39 mouse cellular contexts compared by ENCODE assay signal in the genomic region with DNA sequence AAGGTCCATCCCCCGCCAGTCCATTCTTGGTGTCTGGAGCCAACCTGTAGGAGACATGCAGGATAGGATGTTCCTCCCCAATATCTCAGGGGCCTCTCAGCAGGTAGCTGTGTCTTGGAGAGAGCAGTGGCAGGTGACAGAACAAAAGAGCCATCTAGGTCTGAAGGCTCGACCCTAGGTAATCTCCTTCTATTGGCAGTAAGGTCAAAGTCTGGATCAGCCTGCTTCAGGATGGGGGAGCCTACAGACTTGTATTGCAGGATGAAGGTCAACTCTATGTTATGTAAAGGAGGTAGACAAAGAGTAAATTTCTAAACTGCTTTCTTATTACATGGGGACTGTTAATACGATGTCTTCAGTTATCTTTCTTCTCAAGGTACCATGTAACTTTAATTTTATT. TPM values are rescaled to one million over a fixed set of nuclear protein-coding genes. Genes with fewer than 3 reads are reported as not detected.
"Had no signal": no experiment of that assay in that cellular context is flagged by ENCODE, and none has a peak within 500 bp of the region (broad histone marks: within the 10 kb centered on the region; RNA-seq: fewer than 3 reads in every experiment).

No protein-coding gene starts in this region.

- H3K27ac ChIP-seq: embryonic facial prominence, embryonic 10.5 days; embryonic facial prominence, embryonic 12.5 days; embryonic facial prominence, embryonic 13.5 days; embryonic facial prominence, embryonic 15.5 days; forebrain, embryonic 10.5 days; forebrain, embryonic 12.5 days; forebrain, embryonic 13.5 days; gastrocnemius, adult 2 months; heart, adult 2 months; heart, embryonic 10.5 days had no signal

- H3K36me3 ChIP-seq: embryonic facial prominence, embryonic 10.5 days; embryonic facial prominence, embryonic 12.5 days; embryonic facial prominence, embryonic 13.5 days; embryonic facial prominence, embryonic 15.5 days; forebrain, embryonic 10.5 days; forebrain, embryonic 12.5 days; heart, embryonic 10.5 days; heart, embryonic 12.5 days had no signal

- DNase-seq: cerebellum, postnatal 10 days; cerebellum, postnatal 14 days; cerebellum, postnatal 25 days; cerebellum, postnatal 36 days; embryo, embryonic 11 days; forebrain, postnatal 0 days; gastrocnemius, adult 2 months; gastrocnemius, postnatal 10 days; gastrocnemius, postnatal 14 days; gastrocnemius, postnatal 25 days; gastrocnemius, postnatal 36 days; heart, adult 11 months; heart, adult 18-20 months; heart, adult 2 months had no signal

- H3K4me2 ChIP-seq: embryonic facial prominence, embryonic 12.5 days; embryonic facial prominence, embryonic 13.5 days; embryonic facial prominence, embryonic 15.5 days; forebrain, embryonic 12.5 days; forebrain, embryonic 13.5 days; heart, embryonic 11.5 days; heart, embryonic 12.5 days had no signal

- H3K27me3 ChIP-seq: embryonic facial prominence, embryonic 12.5 days; embryonic facial prominence, embryonic 13.5 days; embryonic facial prominence, embryonic 15.5 days; forebrain, embryonic 12.5 days; forebrain, embryonic 13.5 days; heart, embryonic 12.5 days had no signal

- H3K9ac ChIP-seq: embryonic facial prominence, embryonic 12.5 days; embryonic facial prominence, embryonic 13.5 days; embryonic facial prominence, embryonic 15.5 days; forebrain, embryonic 12.5 days; forebrain, embryonic 13.5 days; forebrain, postnatal 0 days; heart, embryonic 12.5 days had no signal

- ATAC-seq: forebrain, embryonic 13.5 days; forebrain, embryonic 14.5 days; forebrain, embryonic 16.5 days; forebrain, postnatal 0 days had no signal

- H3K4me3 ChIP-seq: embryonic facial prominence, embryonic 10.5 days; embryonic facial prominence, embryonic 12.5 days; embryonic facial prominence, embryonic 13.5 days; embryonic facial prominence, embryonic 15.5 days; erythroblast, embryonic 14.5 days; forebrain, embryonic 10.5 days; forebrain, embryonic 12.5 days; forebrain, embryonic 13.5 days; gastrocnemius, adult 2 months; heart, adult 2 months; heart, embryonic 10.5 days; heart, embryonic 12.5 days had no signal

- H3K4me1 ChIP-seq: embryonic facial prominence, embryonic 10.5 days; embryonic facial prominence, embryonic 12.5 days; embryonic facial prominence, embryonic 13.5 days; embryonic facial prominence, embryonic 15.5 days; forebrain, embryonic 10.5 days; forebrain, embryonic 12.5 days; forebrain, embryonic 13.5 days; heart, embryonic 10.5 days; heart, embryonic 12.5 days had no signal

- H3K9me3 ChIP-seq: embryonic facial prominence, embryonic 15.5 days; forebrain, embryonic 12.5 days had no signal

RNA-seq across cellular contexts. Expression of gene Defb8, which starts 21.6 kb away (rescaled TPM):
- total RNA-seq: common myeloid progenitor, adult 5-6 weeks; forebrain, postnatal 0 days; gastrocnemius, adult 18-20 months; gastrocnemius, adult 2 months; gastrocnemius, adult 8-10 months; gastrocnemius, postnatal 10 days; gastrocnemius, postnatal 14 days; gastrocnemius, postnatal 25 days; gastrocnemius, postnatal 36 days; gastrocnemius, postnatal 4 days; granulocyte monocyte progenitor cell, adult 5-6 weeks; heart, adult 18-20 months; heart, adult 2 months; heart, adult 8-10 months had no signal
- polyA plus RNA-seq: cortical plate, adult 2 months; embryonic facial prominence, embryonic 10.5 days; embryonic facial prominence, embryonic 11.5 days; embryonic facial prominence, embryonic 12.5 days; embryonic facial prominence, embryonic 13.5 days; embryonic facial prominence, embryonic 14.5 days; embryonic facial prominence, embryonic 15.5 days; erythroblast, embryonic 14.5 days; forebrain, embryonic 10.5 days; forebrain, embryonic 11.5 days; forebrain, embryonic 12.5 days; forebrain, embryonic 13.5 days; forebrain, embryonic 14.5 days; forebrain, embryonic 16.5 days; forebrain, postnatal 0 days; frontal cortex, adult 2 months; gonadal fat pad, adult 2 months; heart, adult 2 months; heart, embryonic 10.5 days; heart, embryonic 11.5 days; heart, embryonic 12.5 days had no signal

RNA-seq across cellular contexts. Expression of gene Defb7, which starts 25.9 kb away (rescaled TPM):
- total RNA-seq: common myeloid progenitor, adult 5-6 weeks; forebrain, postnatal 0 days; gastrocnemius, adult 18-20 months; gastrocnemius, adult 2 months; gastrocnemius, adult 8-10 months; gastrocnemius, postnatal 10 days; gastrocnemius, postnatal 14 days; gastrocnemius, postnatal 25 days; gastrocnemius, postnatal 36 days; gastrocnemius, postnatal 4 days; granulocyte monocyte progenitor cell, adult 5-6 weeks; heart, adult 18-20 months; heart, adult 2 months; heart, adult 8-10 months had no signal
- polyA plus RNA-seq: cortical plate, adult 2 months; embryonic facial prominence, embryonic 10.5 days; embryonic facial prominence, embryonic 11.5 days; embryonic facial prominence, embryonic 12.5 days; embryonic facial prominence, embryonic 13.5 days; embryonic facial prominence, embryonic 14.5 days; embryonic facial prominence, embryonic 15.5 days; erythroblast, embryonic 14.5 days; forebrain, embryonic 10.5 days; forebrain, embryonic 11.5 days; forebrain, embryonic 12.5 days; forebrain, embryonic 13.5 days; forebrain, embryonic 14.5 days; forebrain, embryonic 16.5 days; forebrain, postnatal 0 days; frontal cortex, adult 2 months; gonadal fat pad, adult 2 months; heart, adult 2 months; heart, embryonic 10.5 days; heart, embryonic 11.5 days; heart, embryonic 12.5 days had no signal
